Mouse (Mus musculus) left cerebral cortex, postnatal 14 days (tissue): ENCODE data around the gene Fndc5. TPM values are rescaled to one million over a fixed set of nuclear protein-coding genes. Genes with fewer than 3 reads are reported as not detected.

ENCODE experiments used
- DNase-seq, 2 experiments: peaks; one replicate each; pipeline ENCODE4 v3.0.0; 2021 to 2022; ENCODE audit warnings: low spot score in 2 of 2, mixed read lengths in 1 of 2
- intact Hi-C: fragments of 180-260 bp; cut with DNase I; formaldehyde crosslinking; loops from one replicate; pipeline ENCODE4 v1.15.1; 2025
- total RNA-seq, 2 experiments: library from RNA; stranded (reverse); gene quantifications; 2 replicates each; pipeline ENCODE4 v1.2.3; 2021

The Fndc5 gene
- total RNA-seq, 2 experiments from 2014 or later = 57.5 to 59.2 TPM

DNA sequence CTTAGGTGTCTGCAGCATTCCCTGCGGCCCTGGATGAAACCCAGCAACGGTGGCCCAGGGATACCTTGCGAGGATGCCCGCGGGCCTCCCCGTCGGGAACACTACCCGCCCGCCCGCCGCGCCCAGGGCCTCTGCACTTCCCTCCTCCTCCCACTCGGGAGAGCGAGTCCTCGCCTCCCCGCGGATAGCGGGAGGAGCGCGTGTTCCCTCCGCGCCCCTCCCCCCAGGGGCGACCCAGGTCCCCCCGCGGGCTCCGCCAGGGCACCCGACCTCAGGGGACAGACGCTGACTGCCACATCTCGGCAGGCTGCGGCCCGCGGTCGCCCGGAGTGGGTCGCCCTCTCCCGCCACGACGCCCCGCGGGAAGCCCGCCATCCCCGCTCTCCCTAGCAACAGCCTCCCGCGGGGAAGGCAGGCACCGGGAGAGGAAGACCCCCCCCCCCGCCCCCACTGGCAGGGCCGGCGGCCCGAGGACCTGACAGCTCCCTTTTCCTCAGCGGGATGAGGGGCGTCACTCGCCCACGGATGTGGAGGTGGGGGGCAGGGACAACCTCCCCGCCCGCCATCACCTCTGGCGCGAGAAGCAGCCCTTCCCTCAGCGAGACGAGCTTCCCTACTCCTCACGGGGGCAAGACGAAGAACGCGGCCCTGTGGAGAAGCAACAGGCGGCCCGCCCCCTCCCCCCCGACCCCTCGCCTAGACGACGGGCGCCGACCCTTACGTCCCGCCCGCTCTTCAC, 52.2 kb downstream of the Fndc5 start:
- peak; percentile 53 for DNase-seq
- intact Hi-C loops = loop anchor here (10.0 kb wide), 1 partner anchor 54 kb away; the partner anchor contains the start of gene Fndc5

DNA sequence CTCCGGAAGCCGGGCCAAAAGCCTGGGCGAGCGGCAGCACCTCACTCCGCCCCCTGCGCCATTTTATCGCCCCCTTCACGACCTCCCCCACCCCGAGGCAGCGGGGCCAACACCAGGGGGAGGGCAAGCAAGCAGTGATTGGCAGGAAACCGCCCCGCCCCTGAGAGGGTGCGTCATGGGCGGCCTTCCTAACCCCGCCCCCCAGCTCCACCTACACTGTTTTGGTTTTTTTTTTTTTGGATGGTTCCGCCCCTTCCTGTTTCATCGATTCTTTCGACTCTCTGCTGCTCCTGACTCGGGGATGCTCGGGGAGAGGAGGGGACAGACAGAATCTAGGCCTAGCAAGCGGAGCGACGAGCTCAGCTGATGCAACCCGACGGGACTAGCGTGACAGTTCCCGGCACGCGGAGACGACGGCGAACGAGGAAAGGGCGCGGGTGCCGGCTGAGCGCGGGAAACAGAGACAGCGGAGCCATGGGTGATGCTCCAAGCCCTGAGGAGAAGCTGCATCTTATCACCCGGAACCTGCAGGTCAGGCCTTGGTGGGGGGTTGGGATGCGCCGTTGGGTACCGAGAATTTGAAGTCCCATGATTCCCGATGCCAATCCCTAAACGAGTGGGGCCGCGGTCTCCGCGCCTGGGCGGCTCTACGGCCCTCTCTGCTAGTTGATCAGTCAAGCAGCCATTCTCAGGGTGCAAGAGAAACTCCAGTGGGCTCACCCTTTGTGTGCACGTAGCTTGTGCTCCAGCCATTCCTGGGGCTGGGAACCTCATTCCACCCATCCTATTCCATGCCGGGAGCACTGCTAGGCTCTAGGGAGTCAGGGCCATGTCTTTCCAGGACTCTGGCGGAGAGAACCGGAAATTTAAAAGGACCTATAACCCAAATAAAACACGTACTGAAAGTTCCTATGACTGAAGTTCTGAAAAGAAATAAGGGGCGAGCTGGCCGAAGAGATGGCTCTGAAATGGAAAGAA, 53.0 kb downstream of the Fndc5 start, which contains the start of the genes S100pbp and Yars:
TSS of gene S100pbp (minus strand) at position 186 of the 978 bp plus-strand sequence.
TSS of gene Yars (plus strand) at position 219 of the 978 bp plus-strand sequence.
- intact Hi-C loops = loop anchor here (10.0 kb wide), 1 partner anchor 55 kb away; the partner anchor contains the start of gene Fndc5
- peak; percentile 96 to 98 for DNase-seq

DNA sequence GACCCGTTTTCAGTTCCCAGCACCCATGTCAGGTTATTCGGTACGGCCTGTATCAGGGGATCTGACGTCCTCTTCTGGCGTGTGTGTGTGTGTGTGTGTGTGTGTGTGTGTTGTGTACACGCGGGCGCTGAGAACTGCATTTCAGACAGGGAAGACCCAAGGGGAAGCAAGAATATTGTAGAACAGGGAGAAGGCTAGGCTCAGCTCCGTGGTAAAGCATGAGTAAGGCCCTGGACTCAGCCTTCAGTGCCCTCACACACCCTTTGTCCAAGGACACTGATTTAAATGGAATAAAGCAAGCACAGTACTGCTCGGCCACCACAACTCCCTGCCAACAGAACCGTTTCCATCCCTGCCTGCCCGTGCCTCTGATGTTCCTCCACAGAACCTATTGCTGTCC, 53.7 kb downstream of the Fndc5 start:
- peak in 1 of 2 experiments; percentile 26 for DNase-seq
- intact Hi-C loops = no loop called here

DNA sequence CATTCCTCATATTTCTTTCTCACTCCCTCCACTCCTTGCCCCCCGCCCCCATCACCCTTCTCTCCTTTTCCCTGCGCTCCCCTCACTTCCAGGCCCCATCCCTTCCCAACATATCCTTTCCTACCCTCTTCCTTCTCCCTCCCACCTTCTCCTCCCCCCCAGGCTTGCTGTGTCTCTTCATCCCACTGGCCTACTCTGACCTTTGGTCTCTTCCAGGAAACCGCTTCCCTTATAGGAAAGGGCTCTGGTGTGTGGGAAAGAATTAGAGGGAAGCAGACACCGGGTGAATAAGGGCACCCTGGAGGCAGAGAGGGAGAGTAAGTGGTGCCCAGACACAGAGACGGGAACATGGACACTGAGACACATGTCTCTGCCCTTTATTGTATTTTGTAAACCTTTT, 54.9 kb downstream of the Fndc5 start:
- no peak for DNase-seq
- intact Hi-C loops = no loop called here

Other genes starting within 250 kb of the Fndc5 start
- gene Azin2, start 174.6 kb upstream of the Fndc5 start, total RNA-seq = 10 to 100 TPM; 42.1 to 43.5 TPM
- 10 to 100 TPM; 24.3 to 29.6 TPM for gene Ak2, start 145.0 kb upstream of the Fndc5 start, total RNA-seq
- gene Rnf19b, start 78.7 kb upstream of the Fndc5 start, total RNA-seq = 10 to 100 TPM; 60.8 to 63.5 TPM
- gene Tmem54, start 31.5 kb upstream of the Fndc5 start, total RNA-seq = not detected
- 100 to 1,000 TPM; 562 to 615 TPM for gene Hpca, start 15.0 kb upstream of the Fndc5 start, total RNA-seq
- gene S100pbp, start 52.7 kb downstream of the Fndc5 start, total RNA-seq = 10 to 100 TPM; 35.3 to 35.5 TPM
- 100 to 1,000 TPM; 103 to 110 TPM for gene Yars, start 52.8 kb downstream of the Fndc5 start, total RNA-seq
- gene C77080, start 124.4 kb downstream of the Fndc5 start, total RNA-seq = 10 to 100 TPM; 17.9 to 21.1 TPM
- 1 to 10 TPM; 1.2 to 2.2 TPM for gene Sync, start 150.6 kb downstream of the Fndc5 start, total RNA-seq
- 100 to 1,000 TPM; 124 to 129 TPM for gene Rbbp4, start 198.4 kb downstream of the Fndc5 start, total RNA-seq
- 10 to 100 TPM; 22.4 to 23.5 TPM for gene Zbtb8os, start 198.7 kb downstream of the Fndc5 start, total RNA-seq
- gene Zbtb8a, start 241.1 kb downstream of the Fndc5 start, total RNA-seq = 1 to 10 TPM; 7.4 to 8.0 TPM